Mouse (Mus musculus): ENCODE measurements at regions not wholly inside any gene's neighbourhood (a gene's known extent, or its start where the extent isn't known, plus 50 kb on each side); places are given as distances from the start of the nearest gene placed in this dataset.

DNA sequence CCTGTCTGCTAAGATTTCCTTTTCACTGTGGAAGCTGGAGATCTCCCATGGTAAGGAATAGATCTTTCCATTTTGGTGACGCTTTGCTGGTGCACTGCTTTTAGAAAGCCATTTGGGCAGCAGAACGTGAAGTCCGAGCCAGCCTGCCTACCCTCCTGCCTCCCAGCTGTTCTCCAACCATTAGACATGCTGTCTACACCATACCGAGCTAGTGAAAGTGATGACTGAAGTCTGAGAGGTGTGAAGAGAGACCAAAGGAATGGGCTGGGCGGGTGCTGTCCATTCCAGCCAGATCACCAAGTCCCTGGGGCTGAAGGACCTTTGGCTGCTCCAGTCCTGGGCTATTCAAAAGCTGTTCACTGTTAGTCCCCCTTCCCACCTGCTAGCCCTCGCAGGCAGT lies 360.3 kb upstream of the Gm5148 start:
- WGBS = 88% methylated on average over 6 of the region's 6 CpGs
- Histone ChIP-seq H3K27ac (ENCODE audit: insufficient read depth, low read depth, low read length) (no peak overlapping the region), H3K4me3 (ENCODE audit: insufficient read depth, low read depth, low read length) (no peak overlapping the region), H3K4me1 (ENCODE audit: control insufficient read depth, insufficient read depth, low read length) (no peaks in the 10 kb centered on the region)
- TF ChIP-seq POLR2A (IDR thresholded peaks at IDR 0.05; ENCODE audit: insufficient read depth, low read depth, low read length) (no peak), CTCF (IDR thresholded peaks at IDR 0.05; ENCODE audit: insufficient read depth, low read depth, low read length) (no peak)

DNA sequence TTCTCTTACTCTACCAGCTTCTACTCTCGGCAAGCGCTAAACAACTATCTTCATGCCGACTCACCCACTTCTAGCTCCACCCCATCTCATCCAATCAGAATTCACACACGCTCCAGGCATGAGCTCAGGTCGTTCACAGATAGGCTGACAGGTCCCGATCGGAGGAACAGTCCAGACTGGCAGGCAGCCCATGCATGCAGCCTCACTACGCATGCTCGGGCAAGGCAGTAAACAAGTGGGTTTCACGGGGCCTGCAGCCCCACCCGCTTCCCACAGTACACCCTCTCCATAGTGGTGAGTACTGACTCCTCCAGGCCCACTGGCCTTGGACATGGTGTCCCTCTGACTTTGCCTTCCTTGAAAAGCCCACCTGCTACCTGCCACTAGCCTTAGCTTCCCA lies 358.1 kb upstream of the Gm5148 start:
- Histone ChIP-seq H3K4me3 (ENCODE audit: insufficient read depth, low read depth, low read length) (no peak overlapping the region), H3K27ac (ENCODE audit: insufficient read depth, low read depth, low read length) (no peak overlapping the region), H3K4me1 (ENCODE audit: control insufficient read depth, insufficient read depth, low read length) (no peaks in the 10 kb centered on the region)
- TF ChIP-seq CTCF (IDR thresholded peaks at IDR 0.05; ENCODE audit: insufficient read depth, low read depth, low read length) = no peak
- no peak for TF ChIP-seq POLR2A (IDR thresholded peaks at IDR 0.05; ENCODE audit: insufficient read depth, low read depth, low read length)
- WGBS = 90% methylated on average over 11 of the region's 11 CpGs

DNA sequence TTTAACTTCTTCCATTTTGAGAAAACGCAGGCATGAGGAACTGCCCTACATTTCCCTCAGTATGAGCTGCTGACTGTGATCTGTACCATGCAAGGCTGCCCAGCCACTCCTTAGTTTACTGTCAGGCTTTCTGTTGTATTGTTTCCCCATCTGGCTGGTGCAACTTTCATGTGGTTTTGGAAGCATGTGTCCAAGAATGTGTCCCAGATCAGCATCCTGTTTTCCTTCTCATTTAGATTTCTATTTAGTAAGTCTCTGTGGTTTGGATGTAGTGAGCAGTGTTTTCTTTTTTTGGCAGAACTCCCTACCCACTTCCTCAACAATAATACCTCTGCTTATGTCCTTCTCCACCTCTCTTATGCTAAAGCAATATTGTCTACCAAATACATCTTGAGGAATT lies 352.5 kb upstream of the Gm5148 start:
- H3K27ac ChIP-seq (ENCODE audit: insufficient read depth, low read depth, low read length) = no peak overlapping the region
- no peaks in the 10 kb centered on the region for H3K4me1 ChIP-seq (ENCODE audit: control insufficient read depth, insufficient read depth, low read length)
- no peak overlapping the region for H3K4me3 ChIP-seq (ENCODE audit: insufficient read depth, low read depth, low read length)
- WGBS = 37% methylated on average over 1 of the region's 1 CpGs
- TF ChIP-seq POLR2A (IDR thresholded peaks at IDR 0.05; ENCODE audit: insufficient read depth, low read depth, low read length) = no peak
- no peak for TF ChIP-seq CTCF (IDR thresholded peaks at IDR 0.05; ENCODE audit: insufficient read depth, low read depth, low read length)

DNA sequence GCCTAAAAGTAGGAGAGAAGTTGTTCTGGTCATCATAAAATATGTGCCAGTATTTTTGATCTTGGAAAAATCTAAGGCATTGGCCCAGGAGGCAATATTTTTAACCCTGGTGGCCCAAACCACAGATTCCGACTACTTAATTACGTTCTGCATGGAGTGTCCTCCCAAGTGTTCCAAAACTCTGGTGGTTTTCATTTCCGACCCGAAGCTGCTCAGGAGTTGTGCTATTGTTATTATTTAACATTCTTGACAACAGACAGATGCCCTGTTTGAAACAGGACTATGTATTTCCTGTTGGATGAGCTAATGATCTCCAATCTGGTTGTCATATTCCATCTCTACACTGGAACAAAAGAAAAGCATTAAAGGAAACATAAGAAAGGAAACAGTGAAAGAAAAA lies 349.7 kb upstream of the Gm5148 start:
- Histone ChIP-seq H3K4me1 (ENCODE audit: control insufficient read depth, insufficient read depth, low read length) (no peaks in the 10 kb centered on the region), H3K27ac (ENCODE audit: insufficient read depth, low read depth, low read length) (no peak overlapping the region), H3K4me3 (ENCODE audit: insufficient read depth, low read depth, low read length) (no peak overlapping the region)
- TF ChIP-seq POLR2A (IDR thresholded peaks at IDR 0.05; ENCODE audit: insufficient read depth, low read depth, low read length) = no peak
- no peak for TF ChIP-seq CTCF (IDR thresholded peaks at IDR 0.05; ENCODE audit: insufficient read depth, low read depth, low read length)
- 85% methylated on average over 4 of the region's 4 CpGs for WGBS

DNA sequence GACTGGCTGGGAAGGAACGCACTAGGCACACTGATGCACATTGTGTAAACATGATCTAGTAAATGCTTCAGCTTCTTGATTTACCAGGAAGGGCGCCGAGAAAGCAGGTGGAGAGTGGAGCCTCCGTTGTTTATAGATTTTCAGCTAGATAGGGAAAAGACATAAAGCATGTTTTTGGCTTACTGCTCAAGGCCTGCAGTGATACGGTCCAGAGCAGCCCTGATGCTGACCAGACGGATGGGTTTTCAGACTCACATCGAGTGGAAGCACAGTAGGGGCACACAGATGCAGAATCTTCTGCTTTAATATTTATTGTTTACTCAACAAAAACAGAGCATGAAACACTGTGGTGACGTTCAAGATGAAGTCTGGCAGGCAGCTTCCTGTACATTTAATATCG lies 331.3 kb upstream of the Gm5148 start:
- Histone ChIP-seq H3K4me3 (ENCODE audit: insufficient read depth, low read depth, low read length) (no peak overlapping the region), H3K27ac (ENCODE audit: insufficient read depth, low read depth, low read length) (no peak overlapping the region), H3K4me1 (ENCODE audit: control insufficient read depth, insufficient read depth, low read length) (no peaks in the 10 kb centered on the region)
- TF ChIP-seq POLR2A (IDR thresholded peaks at IDR 0.05; ENCODE audit: insufficient read depth, low read depth, low read length) = no peak
- no peak for TF ChIP-seq CTCF (IDR thresholded peaks at IDR 0.05; ENCODE audit: insufficient read depth, low read depth, low read length)
- 88% methylated on average over 9 of the region's 9 CpGs for WGBS

DNA sequence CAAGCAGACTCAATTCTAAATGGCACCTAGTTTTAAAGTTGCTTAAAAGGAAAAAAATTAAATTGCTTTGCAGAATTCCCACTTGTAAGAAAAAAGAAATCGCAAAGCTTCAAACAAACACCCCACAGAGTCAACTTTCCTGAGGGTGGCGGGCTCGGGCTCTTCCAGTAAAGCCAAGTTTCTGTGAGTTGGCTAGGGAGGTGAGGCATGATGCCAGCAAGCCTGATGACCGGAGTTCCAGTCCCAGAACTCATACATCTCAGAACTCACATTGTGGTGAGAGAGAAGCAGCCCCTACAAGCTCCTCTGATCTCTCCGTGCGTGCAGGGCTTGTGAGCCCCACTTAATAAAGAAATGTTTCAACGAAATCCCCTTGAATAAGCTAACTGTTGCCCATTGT lies 328.7 kb upstream of the Gm5148 start:
- Histone ChIP-seq H3K4me3 (ENCODE audit: insufficient read depth, low read depth, low read length) (no peak overlapping the region), H3K4me1 (ENCODE audit: control insufficient read depth, insufficient read depth, low read length) (no peaks in the 10 kb centered on the region), H3K27ac (ENCODE audit: insufficient read depth, low read depth, low read length) (no peak overlapping the region)
- 79% methylated on average over 7 of the region's 7 CpGs for WGBS
- no peak for TF ChIP-seq POLR2A (IDR thresholded peaks at IDR 0.05; ENCODE audit: insufficient read depth, low read depth, low read length)
- no peak for TF ChIP-seq CTCF (IDR thresholded peaks at IDR 0.05; ENCODE audit: insufficient read depth, low read depth, low read length)

DNA sequence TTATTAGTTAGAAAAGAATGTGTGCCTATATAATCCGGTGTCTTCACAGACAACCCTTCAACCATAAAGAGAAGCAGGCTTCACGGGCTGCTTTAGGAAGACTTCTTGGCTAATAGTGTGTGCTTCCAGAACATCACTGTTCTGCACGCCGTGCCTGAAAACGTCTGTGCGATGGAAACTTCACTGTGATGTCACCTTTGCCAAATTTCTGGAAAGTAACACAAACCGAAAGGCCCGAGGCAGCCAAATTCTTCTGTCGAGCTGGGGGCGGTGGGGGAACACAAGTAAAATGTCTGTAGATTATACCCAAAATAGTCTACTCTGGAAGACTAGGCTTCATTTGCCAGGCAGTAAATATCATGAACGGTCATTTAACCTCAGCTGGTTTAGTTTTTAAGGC lies 327.5 kb upstream of the Gm5148 start:
- Histone ChIP-seq H3K4me1 (ENCODE audit: control insufficient read depth, insufficient read depth, low read length) (no peaks in the 10 kb centered on the region), H3K4me3 (ENCODE audit: insufficient read depth, low read depth, low read length) (no peak overlapping the region), H3K27ac (ENCODE audit: insufficient read depth, low read depth, low read length) (no peak overlapping the region)
- 86% methylated on average over 11 of the region's 11 CpGs for WGBS
- TF ChIP-seq CTCF (IDR thresholded peaks at IDR 0.05; ENCODE audit: insufficient read depth, low read depth, low read length) (no peak), POLR2A (IDR thresholded peaks at IDR 0.05; ENCODE audit: insufficient read depth, low read depth, low read length) (no peak)

DNA sequence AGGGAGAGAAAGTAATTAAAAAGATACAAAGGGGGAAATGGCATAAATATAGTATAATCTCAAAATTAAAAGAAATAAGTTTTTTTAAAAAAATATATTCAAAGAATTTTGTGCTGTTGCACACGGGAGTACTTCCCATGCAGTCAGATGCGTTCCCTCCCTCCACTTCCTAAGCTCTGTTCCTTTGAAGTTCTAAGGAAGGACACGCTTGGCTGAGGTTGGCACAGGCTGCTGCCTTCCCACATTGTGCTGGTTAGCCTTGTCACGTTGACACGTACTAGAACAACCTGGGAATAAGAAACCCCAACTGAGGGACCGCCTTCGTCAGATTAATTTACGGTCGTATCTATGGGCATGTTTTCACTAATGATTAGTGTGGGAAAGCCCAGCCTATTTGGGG lies 326.6 kb upstream of the Gm5148 start:
- WGBS = 73% methylated on average over 9 of the region's 9 CpGs
- Histone ChIP-seq H3K4me3 (ENCODE audit: insufficient read depth, low read depth, low read length) (no peak overlapping the region), H3K4me1 (ENCODE audit: control insufficient read depth, insufficient read depth, low read length) (no peaks in the 10 kb centered on the region), H3K27ac (ENCODE audit: insufficient read depth, low read depth, low read length) (no peak overlapping the region)
- TF ChIP-seq CTCF (IDR thresholded peaks at IDR 0.05; ENCODE audit: insufficient read depth, low read depth, low read length) = no peak
- TF ChIP-seq POLR2A (IDR thresholded peaks at IDR 0.05; ENCODE audit: insufficient read depth, low read depth, low read length) = no peak

DNA sequence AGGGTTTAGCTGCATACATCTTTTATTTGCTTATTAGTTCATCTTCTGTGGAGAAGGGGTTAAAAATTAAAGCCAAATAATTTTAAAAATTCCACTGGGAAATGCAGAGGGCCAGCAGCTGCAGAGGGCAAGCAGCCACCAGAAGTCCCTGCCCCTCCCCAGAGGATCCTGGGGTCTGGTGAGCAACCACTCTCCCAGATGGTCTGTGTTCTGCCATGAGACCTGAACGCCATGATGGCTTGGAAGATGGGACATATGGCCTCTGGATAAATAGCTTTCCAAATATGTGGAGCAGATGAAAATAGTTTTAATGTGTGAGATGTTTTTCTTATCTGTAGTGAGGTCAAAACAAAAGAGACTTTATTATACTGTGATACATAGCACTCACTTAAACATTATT lies 326.1 kb upstream of the Gm5148 start:
- no peak overlapping the region for H3K4me3 ChIP-seq (ENCODE audit: insufficient read depth, low read depth, low read length)
- no peak overlapping the region for H3K27ac ChIP-seq (ENCODE audit: insufficient read depth, low read depth, low read length)
- WGBS = 97% methylated on average over 1 of the region's 1 CpGs
- H3K4me1 ChIP-seq (ENCODE audit: control insufficient read depth, insufficient read depth, low read length) = peaks cover 4% of the 10 kb centered on the region; the same call in 1 of the 2 replicates
- TF ChIP-seq CTCF (IDR thresholded peaks at IDR 0.05; ENCODE audit: insufficient read depth, low read depth, low read length) (no peak), POLR2A (IDR thresholded peaks at IDR 0.05; ENCODE audit: insufficient read depth, low read depth, low read length) (no peak)

DNA sequence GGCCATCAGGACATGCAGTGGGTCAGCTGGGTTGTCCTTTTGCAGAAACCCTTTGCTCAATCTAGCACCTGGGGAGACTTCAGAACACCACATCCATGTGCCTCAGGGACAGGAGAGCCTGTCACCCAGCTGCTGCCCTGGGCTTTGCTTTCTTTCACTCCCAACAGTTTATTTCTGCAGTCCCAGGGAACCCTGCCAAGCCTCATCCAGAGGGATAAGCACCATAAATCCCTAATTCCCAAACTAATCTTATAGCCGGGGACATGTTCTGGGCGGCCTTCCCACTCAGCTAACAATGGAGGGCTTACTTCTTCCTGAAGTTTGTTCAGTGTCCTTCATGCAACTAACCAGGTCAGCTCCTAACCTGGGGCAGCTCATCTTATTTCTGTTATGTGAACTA lies 325.0 kb upstream of the Gm5148 start:
- TF ChIP-seq CTCF (IDR thresholded peaks at IDR 0.05; ENCODE audit: insufficient read depth, low read depth, low read length) (no peak), POLR2A (IDR thresholded peaks at IDR 0.05; ENCODE audit: insufficient read depth, low read depth, low read length) (no peak)
- Histone ChIP-seq H3K27ac (ENCODE audit: insufficient read depth, low read depth, low read length) (no peak overlapping the region), H3K4me3 (ENCODE audit: insufficient read depth, low read depth, low read length) (no peak overlapping the region), H3K4me1 (ENCODE audit: control insufficient read depth, insufficient read depth, low read length) (peaks cover 4% of the 10 kb centered on the region; the same call in 1 of the 2 replicates)
- WGBS = 90% methylated on average over 2 of the region's 2 CpGs
